Mouse (Mus musculus) cortical plate, adult 2 months (tissue): Measurements from ENCODE around the gene Rabl3. TPM values are rescaled to one million over a fixed set of nuclear protein-coding genes. Genes with fewer than 3 reads are reported as not detected.

ENCODE experiments used
- H3K27ac ChIP-seq: fragments of 200-500 bp; 2 replicates; pipeline ENCODE4 v1.5.1; 2012; ENCODE audit warnings: low read length, control low read depth, inconsistent platforms; ENCODE audit not compliant: insufficient read depth
- H3K4me1 ChIP-seq: fragments of 200-500 bp; 2 replicates; pipeline ENCODE4 v1.6.1; 2011; ENCODE audit warnings: low read length; ENCODE audit not compliant: control insufficient read depth, insufficient read depth
- H3K4me3 ChIP-seq: fragments of 200-500 bp; 2 replicates; pipeline ENCODE4 v1.5.1; 2011; ENCODE audit warnings: mild to moderate bottlenecking, low read length, control low read depth; ENCODE audit not compliant: insufficient read depth
- CTCF ChIP-seq: fragments of 200-500 bp; IDR thresholded peaks from 2 replicates; pipeline ENCODE4 v1.5.1; 2011; ENCODE audit warnings: mild to moderate bottlenecking, control low read depth, low read length; ENCODE audit not compliant: insufficient read depth; ENCODE audit errors: extremely low read depth
- POLR2A ChIP-seq: fragments of 200-500 bp; IDR thresholded peaks from 2 replicates; pipeline ENCODE4 v1.6.1; 2011; ENCODE audit warnings: mild to moderate bottlenecking, low read length, control low read depth; ENCODE audit not compliant: insufficient read depth; ENCODE audit errors: extremely low read depth
- polyA plus RNA-seq: library from polyadenylated mRNA; depleted of rRNA; stranded (reverse); fragments of >200 nt; gene quantifications from 2 replicates; pipeline ENCODE4 v1.2.3, GENCODE M21; 2012; rRNA removed

The Rabl3 gene
- polyA plus RNA-seq, 1 experiment = 7.7 TPM

DNA sequence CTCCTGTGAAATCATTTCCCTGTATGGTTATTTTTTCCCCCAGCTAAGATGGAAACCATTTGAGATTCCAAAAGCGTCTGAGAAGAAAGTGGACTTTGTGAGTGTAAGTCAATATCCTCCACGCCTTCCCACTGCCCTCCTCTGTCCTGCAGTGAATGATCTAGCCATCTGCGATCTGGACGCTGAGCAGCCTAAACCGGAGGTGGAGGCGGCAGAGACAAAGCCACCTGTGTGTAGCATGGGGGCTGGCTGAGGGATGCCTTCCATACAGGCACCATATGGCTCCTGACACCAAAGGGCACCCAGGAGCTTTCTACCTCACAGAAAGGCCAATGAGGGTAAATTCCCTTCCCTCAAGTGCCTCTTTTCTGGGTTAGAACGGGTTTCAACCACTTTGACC, 71.4 kb downstream of the Rabl3 start:
- Histone ChIP-seq H3K4me3 (no peak overlapping the region), H3K27ac (no peak overlapping the region), H3K4me1 (peaks cover 8% of the 10 kb centered on the region)
- no peak for TF ChIP-seq CTCF
- no peak for TF ChIP-seq POLR2A

GRCm38 (mm10) chr16:37612013-37612412, 72.3 kb downstream of the Rabl3 start:
- TF ChIP-seq CTCF = no peak
- TF ChIP-seq POLR2A = no peak
- no peak overlapping the region for H3K27ac ChIP-seq
- H3K4me3 ChIP-seq = no peak overlapping the region
- peaks cover 8% of the 10 kb centered on the region for H3K4me1 ChIP-seq

GRCm38 (mm10) chr16:37614540-37614939, 74.9 kb downstream of the Rabl3 start:
- H3K4me3 ChIP-seq = no peak overlapping the region
- peaks cover 14% of the 10 kb centered on the region for H3K4me1 ChIP-seq
- no peak for TF ChIP-seq CTCF
- TF ChIP-seq POLR2A = no peak
- H3K27ac ChIP-seq = no peak overlapping the region

DNA sequence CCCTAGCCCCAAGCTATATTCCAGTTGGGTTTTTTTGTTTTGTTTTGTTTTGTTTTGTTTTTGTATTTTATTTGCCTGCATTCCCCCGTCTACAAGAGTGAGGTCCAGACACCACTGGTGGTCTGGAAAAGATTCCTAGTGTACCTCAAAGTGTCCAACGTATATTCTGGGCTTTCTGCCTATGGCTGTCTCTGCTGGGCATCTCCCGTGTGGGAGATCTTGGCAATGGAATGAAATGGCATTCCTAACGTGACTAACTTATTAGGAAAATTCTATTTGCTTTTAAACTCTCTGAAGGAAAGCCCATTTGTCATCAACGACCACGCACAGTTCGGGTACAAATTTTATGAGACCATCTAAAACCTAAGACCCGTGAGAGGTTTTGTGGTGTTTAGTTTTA, 75.7 kb downstream of the Rabl3 start:
- peaks cover 9% of the 10 kb centered on the region; the same call in 1 of the 2 replicates for H3K4me1 ChIP-seq
- TF ChIP-seq POLR2A = no peak
- no peak for TF ChIP-seq CTCF
- H3K4me3 ChIP-seq = no peak overlapping the region
- H3K27ac ChIP-seq = no peak overlapping the region

GRCm38 (mm10) chr16:37616104-37616503, 76.4 kb downstream of the Rabl3 start:
- Histone ChIP-seq H3K4me1 (peaks cover 8% of the 10 kb centered on the region; the same call in 1 of the 2 replicates), H3K27ac (no peak overlapping the region), H3K4me3 (no peak overlapping the region)
- no peak for TF ChIP-seq POLR2A
- TF ChIP-seq CTCF = no peak

DNA sequence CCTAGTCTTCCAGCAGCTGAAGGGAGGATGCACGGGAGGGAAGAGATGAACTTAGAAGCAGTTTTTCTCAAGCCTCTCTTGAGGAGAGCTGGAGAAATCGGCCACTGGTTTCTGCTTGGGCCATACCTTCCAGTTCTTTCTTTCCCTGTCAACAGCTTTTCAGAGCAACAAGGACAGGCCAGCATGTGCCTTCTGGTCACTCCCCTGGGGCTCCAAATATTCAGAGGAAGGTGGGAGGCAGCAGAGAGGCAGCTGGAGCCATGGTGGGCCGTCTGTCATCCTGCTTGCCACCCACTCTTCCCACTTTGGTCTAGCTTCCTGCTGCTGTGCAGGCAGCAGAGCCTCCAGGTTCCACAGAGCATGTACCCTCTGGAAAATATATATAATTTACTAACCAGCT, 78.0 kb downstream of the Rabl3 start:
- TF ChIP-seq POLR2A = no peak
- TF ChIP-seq CTCF = no peak
- Histone ChIP-seq H3K4me1 (peaks cover 8% of the 10 kb centered on the region; the same call in 1 of the 2 replicates), H3K4me3 (no peak overlapping the region), H3K27ac (peak overlapping the region; percentile 76)

Other genes starting within 250 kb of the Rabl3 start
- gene Stxbp5l, start 154.9 kb upstream of the Rabl3 start, polyA plus RNA-seq = 15.5 and 16.8 TPM in 2 replicates
- gene Gtf2e1, start 96 bp upstream of the Rabl3 start, polyA plus RNA-seq = 12.6 and 13.2 TPM in 2 replicates
- 0.06 TPM in 1 of 2 replicates, not detected in the other for gene Hgd, start 40.3 kb downstream of the Rabl3 start, polyA plus RNA-seq
- 79.6 and 87.3 TPM in 2 replicates for gene Ndufb4, start 114.6 kb downstream of the Rabl3 start, polyA plus RNA-seq
- 19.7 and 21.0 TPM in 2 replicates for gene Fstl1, start 237.0 kb downstream of the Rabl3 start, polyA plus RNA-seq